Mouse (Mus musculus): Measurements from ENCODE around the gene Eva1c.

DNA sequence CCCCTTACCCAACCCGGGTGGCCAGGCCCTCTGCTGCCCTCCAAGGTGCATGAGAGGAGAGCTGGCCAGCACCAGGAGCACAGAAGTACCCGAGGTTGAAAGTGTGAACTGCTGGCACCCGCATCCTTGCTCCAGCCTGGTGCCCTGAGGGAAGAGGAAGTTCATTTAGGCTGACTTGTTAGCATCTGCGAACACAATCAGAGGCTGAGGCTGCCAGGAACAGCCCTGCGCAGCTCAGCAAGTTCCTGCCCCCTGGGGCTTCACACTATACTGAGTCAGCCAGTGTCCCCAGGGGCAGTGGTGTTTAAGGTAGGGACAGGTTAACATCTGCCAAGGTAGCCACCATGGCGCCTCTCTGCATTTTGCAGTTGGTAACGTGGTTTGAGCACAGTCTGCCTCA is 41.6 kb downstream of the Eva1c start:
- TF ChIP-seq GATA2 (IDR thresholded peaks at IDR 0.05; ENCODE audit: borderline replicate concordance, low read depth, low read length) (no peak), CTCF (IDR thresholded peaks at IDR 0.05; ENCODE audit: low read depth, low read length) (no peak), GATA1 (IDR thresholded peaks at IDR 0.05; ENCODE audit: borderline replicate concordance, low read length) (no peak)
